Mouse (Mus musculus) erythroblast, embryonic 14.5 days (primary cell): Measurements from ENCODE around the gene Kctd21. TPM values are rescaled to one million over a fixed set of nuclear protein-coding genes. Genes with fewer than 3 reads are reported as not detected.

Experiments
- H3K27me3 ChIP-seq: 2 replicates; pipeline ENCODE4 v1.6.1; 2012; ENCODE audit warnings: inconsistent platforms; ENCODE audit not compliant: control insufficient read depth
- H3K36me3 ChIP-seq: 2 replicates; pipeline ENCODE4 v1.6.1; 2012; ENCODE audit warnings: mild to moderate bottlenecking, inconsistent platforms; ENCODE audit not compliant: control insufficient read depth
- H3K4me1 ChIP-seq: 2 replicates; pipeline ENCODE4 v1.6.1; 2012; ENCODE audit warnings: inconsistent platforms; ENCODE audit not compliant: control insufficient read depth
- H3K4me3 ChIP-seq: replicated peaks from 2 replicates; pipeline ENCODE3; 2012; ENCODE audit warnings: moderate library complexity, mild to moderate bottlenecking, inconsistent platforms
- H3K9me3 ChIP-seq: 2 replicates; pipeline ENCODE4 v1.6.1; 2012; ENCODE audit warnings: low read length, inconsistent platforms, mixed read lengths; ENCODE audit not compliant: control insufficient read depth
- GATA1 ChIP-seq: IDR thresholded peaks from 2 replicates; pipeline ENCODE4 v1.6.1; 2012; ENCODE audit warnings: low read length, inconsistent platforms, mixed read lengths
- TAL1 ChIP-seq: IDR thresholded peaks from 3 replicates; pipeline ENCODE4 v1.6.1; 2012; ENCODE audit warnings: low read length, inconsistent platforms, mixed read lengths
- polyA plus RNA-seq: library from polyadenylated mRNA; stranded (reverse); fragments of >175 nt; gene quantifications from 2 replicates; pipeline ENCODE4 v1.2.3, GENCODE M21; 2012

Kctd21 gene
- polyA plus RNA-seq, 1 experiment: not detected

- H3K36me3 ChIP-seq: peaks cover 78% of the 10 kb centered on the region
- no peaks in the 10 kb centered on the region for H3K27me3 ChIP-seq
- no peaks in the 10 kb centered on the region for H3K9me3 ChIP-seq
- TF ChIP-seq GATA1 (no peak), TAL1 (no peak)
- no peak overlapping the region for H3K4me3 ChIP-seq
- H3K4me1 ChIP-seq: no peaks in the 10 kb centered on the region
Observed at GRCm38 (mm10) chr7:97386106-97386805, 54.1 kb downstream of the Kctd21 start.

- Histone ChIP-seq H3K36me3 (peaks cover 79% of the 10 kb centered on the region), H3K9me3 (no peaks in the 10 kb centered on the region)
Observed at GRCm38 (mm10) chr7:97386806-97387370, 54.8 kb downstream of the Kctd21 start.

GRCm38 (mm10) chr7:97387561-97388147 is 55.5 kb downstream of the Kctd21 start:
- no peak overlapping the region for H3K4me3 ChIP-seq
- peaks cover 79% of the 10 kb centered on the region for H3K36me3 ChIP-seq
- TF ChIP-seq TAL1 (no peak), GATA1 (no peak)
- no peaks in the 10 kb centered on the region for H3K27me3 ChIP-seq
- no peaks in the 10 kb centered on the region for H3K9me3 ChIP-seq
- H3K4me1 ChIP-seq: no peaks in the 10 kb centered on the region

More at GRCm38 (mm10) chr7:97386806-97387370, 54.8 kb downstream of the Kctd21 start:
- no peak overlapping the region for H3K4me3 ChIP-seq
- no peak for TF ChIP-seq TAL1
- no peaks in the 10 kb centered on the region for H3K27me3 ChIP-seq
- no peaks in the 10 kb centered on the region for H3K4me1 ChIP-seq

GRCm38 (mm10) chr7:97388541-97388940 is 56.4 kb downstream of the Kctd21 start:
- Histone ChIP-seq H3K4me3 (no peak overlapping the region), H3K9me3 (no peaks in the 10 kb centered on the region), H3K36me3 (peaks cover 75% of the 10 kb centered on the region), H3K4me1 (no peaks in the 10 kb centered on the region), H3K27me3 (no peaks in the 10 kb centered on the region)
- TF ChIP-seq TAL1 (no peak), GATA1 (no peak)

- no peaks in the 10 kb centered on the region for H3K4me1 ChIP-seq
- no peak overlapping the region for H3K4me3 ChIP-seq
Observed at GRCm38 (mm10) chr7:97391293-97392078, 59.4 kb downstream of the Kctd21 start.

GRCm38 (mm10) chr7:97392079-97392445 is 59.9 kb downstream of the Kctd21 start:
- no peaks in the 10 kb centered on the region for H3K9me3 ChIP-seq
- TF ChIP-seq TAL1 (no peak), GATA1 (no peak)
- H3K36me3 ChIP-seq: peaks cover 43% of the 10 kb centered on the region
- no peaks in the 10 kb centered on the region for H3K4me1 ChIP-seq
- H3K27me3 ChIP-seq: no peaks in the 10 kb centered on the region
- no peak overlapping the region for H3K4me3 ChIP-seq

More at GRCm38 (mm10) chr7:97391293-97392078, 59.4 kb downstream of the Kctd21 start:
- no peak for TF ChIP-seq TAL1
- TF ChIP-seq GATA1: no peak
- H3K36me3 ChIP-seq: peaks cover 48% of the 10 kb centered on the region
- H3K9me3 ChIP-seq: no peaks in the 10 kb centered on the region
- H3K27me3 ChIP-seq: no peaks in the 10 kb centered on the region

GRCm38 (mm10) chr7:97394375-97394774 is 62.2 kb downstream of the Kctd21 start:
- Histone ChIP-seq H3K36me3 (peaks cover 26% of the 10 kb centered on the region), H3K4me3 (no peak overlapping the region), H3K4me1 (peaks cover 9% of the 10 kb centered on the region), H3K27me3 (no peaks in the 10 kb centered on the region), H3K9me3 (no peaks in the 10 kb centered on the region)
- TF ChIP-seq GATA1 (no peak), TAL1 (no peak)

GRCm38 (mm10) chr7:97398943-97399342 is 66.8 kb downstream of the Kctd21 start:
- Histone ChIP-seq H3K27me3 (no peaks in the 10 kb centered on the region), H3K4me1 (peaks cover 31% of the 10 kb centered on the region), H3K4me3 (no peak overlapping the region), H3K9me3 (no peaks in the 10 kb centered on the region), H3K36me3 (peaks cover 10% of the 10 kb centered on the region)
- TF ChIP-seq GATA1 (no peak), TAL1 (no peak)

Other genes with a start within 250 kb of the Kctd21 start
- gene Usp35, start 307 bp upstream of the Kctd21 start, polyA plus RNA-seq: 0.02 TPM in 1 of 2 replicates, not detected in the other
- 0.06 and 0.10 TPM in 2 replicates for gene Alg8, start 39.3 kb downstream of the Kctd21 start, polyA plus RNA-seq
- gene Ndufc2, start 67.7 kb downstream of the Kctd21 start, polyA plus RNA-seq: 14.7 and 15.6 TPM in 2 replicates
- not detected in 2 replicates for gene Thrsp, start 85.4 kb downstream of the Kctd21 start, polyA plus RNA-seq
- gene Kctd14, start 119.0 kb downstream of the Kctd21 start, polyA plus RNA-seq: 2.1 and 2.7 TPM in 2 replicates
- 0.58 and 1.1 TPM in 2 replicates for gene Ints4, start 148.6 kb downstream of the Kctd21 start, polyA plus RNA-seq
- 0.17 and 0.63 TPM in 2 replicates for gene Aamdc, start 247.2 kb downstream of the Kctd21 start, polyA plus RNA-seq
- gene Rsf1, start 247.6 kb downstream of the Kctd21 start, polyA plus RNA-seq: 0.53 and 0.68 TPM in 2 replicates